Mouse (Mus musculus) ES-Bruce4 (cell line): ENCODE measurements around the gene Pgp. TPM values are rescaled to one million over a fixed set of nuclear protein-coding genes. Genes with fewer than 3 reads are reported as not detected.
A peak's percentile ranks its signal among the peaks of the same experiment; 100 is the strongest.

Experiments
- H3K27ac ChIP-seq: 2 replicates; pipeline ENCODE4 v1.5.1; 2012; ENCODE audit warnings: low read length, inconsistent platforms; ENCODE audit not compliant: insufficient read depth
- H3K27me3 ChIP-seq: 2 replicates; pipeline ENCODE4 v1.6.1; 2012; ENCODE audit warnings: mild to moderate bottlenecking, low read length, inconsistent platforms; ENCODE audit not compliant: control insufficient read depth, poor library complexity, insufficient read depth, severe bottlenecking
- H3K36me3 ChIP-seq: 2 replicates; pipeline ENCODE4 v1.6.1; 2012; ENCODE audit warnings: inconsistent platforms, mild to moderate bottlenecking, low read length, moderate library complexity; ENCODE audit not compliant: control insufficient read depth, poor library complexity, insufficient read depth, severe bottlenecking
- H3K4me1 ChIP-seq: one replicate; pipeline ENCODE4 v1.8.1; 2011; ENCODE audit warnings: low read length; ENCODE audit not compliant: control insufficient read depth, insufficient read depth
- H3K4me3 ChIP-seq: 2 replicates; pipeline ENCODE4 v1.5.1; 2011; ENCODE audit warnings: low read depth, mild to moderate bottlenecking, low read length
- H3K9ac ChIP-seq: 2 replicates; pipeline ENCODE4 v1.6.1; 2012; ENCODE audit warnings: low read depth, mild to moderate bottlenecking, inconsistent platforms; ENCODE audit not compliant: poor library complexity, severe bottlenecking
- H3K9me3 ChIP-seq: replicated peaks from 2 replicates; pipeline ENCODE4 v1.6.1; 2012; ENCODE audit warnings: mild to moderate bottlenecking, low read length, inconsistent platforms; ENCODE audit not compliant: control insufficient read depth, poor library complexity, insufficient read depth, severe bottlenecking
- CTCF ChIP-seq: IDR thresholded peaks from one replicate; pipeline ENCODE4 v1.8.1; 2011; ENCODE audit warnings: low read depth, low read length
- EP300 ChIP-seq: IDR thresholded peaks from 2 replicates; pipeline ENCODE4 v1.6.1; 2011; ENCODE audit warnings: low read depth, low read length; ENCODE audit not compliant: insufficient read depth
- POLR2A ChIP-seq: IDR thresholded peaks from one replicate; pipeline ENCODE4 v1.8.1; 2011; ENCODE audit warnings: low read length; ENCODE audit not compliant: insufficient read depth
- polyA plus RNA-seq: library from polyadenylated mRNA; stranded (reverse); fragments of >200 nt; gene quantifications from 2 replicates; pipeline ENCODE4 v1.2.4, GENCODE M21; 2011; ENCODE audit warnings: low read depth; ENCODE audit not compliant: missing spikeins, insufficient read depth, insufficient read length

The Pgp gene
- polyA plus RNA-seq, 1 experiment, result 16.4 TPM

GRCm38 (mm10) chr17:24490399-24490798 lies 20.2 kb downstream of the Pgp start:
- no peaks in the 10 kb centered on the region for H3K36me3 ChIP-seq
- no peaks in the 10 kb centered on the region for H3K9me3 ChIP-seq
- TF ChIP-seq POLR2A (no peak), EP300 (no peak), CTCF (no peak)
- H3K9ac ChIP-seq, result no peak overlapping the region
- no peak overlapping the region for H3K4me3 ChIP-seq
- H3K4me1 ChIP-seq, result no peaks in the 10 kb centered on the region
- no peaks in the 10 kb centered on the region for H3K27me3 ChIP-seq
- no peak overlapping the region for H3K27ac ChIP-seq

DNA sequence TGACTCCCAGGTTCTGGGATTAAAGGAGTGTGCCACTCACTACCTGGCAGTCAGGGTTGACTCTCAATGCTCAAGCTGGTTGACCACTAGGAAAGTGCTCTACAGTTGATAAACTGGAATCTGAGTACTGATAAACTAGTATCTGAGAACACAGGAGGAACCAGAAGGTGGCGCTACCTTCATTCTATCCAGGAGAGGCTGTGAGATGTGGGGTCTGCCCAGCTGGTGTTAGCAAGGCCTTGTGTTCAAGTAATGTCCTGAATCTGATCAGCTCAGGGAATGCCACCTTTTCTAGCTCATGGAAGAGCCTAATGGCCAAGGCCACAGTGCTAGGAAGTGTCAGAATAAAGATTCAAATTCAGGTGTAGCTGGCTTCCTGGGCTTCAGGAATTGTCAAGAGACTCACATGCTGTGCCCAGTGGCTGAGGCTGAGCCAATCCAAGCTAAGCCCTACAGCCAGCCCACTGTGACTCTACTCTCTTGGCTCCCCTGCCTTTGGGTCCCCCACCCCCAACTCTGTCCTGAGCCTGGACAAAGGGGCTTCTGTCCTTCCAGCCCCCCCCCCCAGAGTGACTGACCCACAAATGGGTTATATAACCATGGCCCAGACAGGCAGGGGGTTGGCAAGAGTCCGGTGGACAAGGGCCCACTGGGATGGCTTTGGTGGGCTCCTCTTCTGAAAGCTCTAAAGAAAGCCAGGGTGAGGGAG lies 24.6 kb downstream of the Pgp start:
- Histone ChIP-seq H3K4me3 (no peak overlapping the region), H3K27ac (no peak overlapping the region), H3K4me1 (no peaks in the 10 kb centered on the region), H3K27me3 (no peaks in the 10 kb centered on the region), H3K9me3 (no peaks in the 10 kb centered on the region), H3K9ac (no peak overlapping the region), H3K36me3 (no peaks in the 10 kb centered on the region)
- TF ChIP-seq CTCF (peak; percentile 57), EP300 (no peak)

- Histone ChIP-seq H3K36me3 (no peaks in the 10 kb centered on the region), H3K4me1 (no peaks in the 10 kb centered on the region), H3K9ac (no peak overlapping the region), H3K27ac (no peak overlapping the region), H3K27me3 (no peaks in the 10 kb centered on the region), H3K4me3 (no peak overlapping the region), H3K9me3 (no peaks in the 10 kb centered on the region)
- TF ChIP-seq EP300 (no peak), CTCF (no peak), POLR2A (no peak)
These were observed 25.3 kb downstream of the Pgp start for GRCm38 (mm10) chr17:24495443-24495842.

- Histone ChIP-seq H3K36me3 (no peaks in the 10 kb centered on the region), H3K4me3 (no peak overlapping the region), H3K9ac (no peak overlapping the region), H3K27ac (no peak overlapping the region), H3K9me3 (no peaks in the 10 kb centered on the region), H3K4me1 (no peaks in the 10 kb centered on the region), H3K27me3 (no peaks in the 10 kb centered on the region)
- no peak for TF ChIP-seq EP300
- TF ChIP-seq POLR2A, result no peak
- TF ChIP-seq CTCF, result no peak
These were observed 25.8 kb downstream of the Pgp start for GRCm38 (mm10) chr17:24496026-24496425.

- Histone ChIP-seq H3K27ac (no peak overlapping the region), H3K4me1 (no peaks in the 10 kb centered on the region), H3K27me3 (no peaks in the 10 kb centered on the region), H3K4me3 (no peak overlapping the region), H3K9ac (no peak overlapping the region), H3K36me3 (no peaks in the 10 kb centered on the region), H3K9me3 (no peaks in the 10 kb centered on the region)
- no peak for TF ChIP-seq CTCF
- TF ChIP-seq POLR2A, result no peak
- TF ChIP-seq EP300, result no peak
These were observed 32.0 kb downstream of the Pgp start for GRCm38 (mm10) chr17:24502208-24502607.

- H3K27me3 ChIP-seq, result no peaks in the 10 kb centered on the region
- peaks cover 1% of the 10 kb centered on the region; the same call in 1 of the 2 replicates for H3K36me3 ChIP-seq
- no peak overlapping the region for H3K4me3 ChIP-seq
- peaks cover 2% of the 10 kb centered on the region for H3K4me1 ChIP-seq
- no peak overlapping the region for H3K27ac ChIP-seq
- no peak overlapping the region for H3K9ac ChIP-seq
- TF ChIP-seq POLR2A (no peak), EP300 (no peak), CTCF (no peak)
- no peaks in the 10 kb centered on the region for H3K9me3 ChIP-seq
These were observed 33.9 kb downstream of the Pgp start for GRCm38 (mm10) chr17:24504085-24504484.
